Mouse (Mus musculus) layer of hippocampus, postnatal 10 days (tissue): ENCODE measurements around the gene Olfr435. TPM values are rescaled to one million over a fixed set of nuclear protein-coding genes. Genes with fewer than 3 reads are reported as not detected.
"Not testable (repeated sequence)": the region's sequence is repeated elsewhere in the genome, so short reads cannot be mapped to it uniquely, and the experiment has no call there.

Experiments
- DNase-seq, 2 experiments: peaks; one replicate each; pipeline ENCODE4 v3.0.0; 2021; ENCODE audit warnings: low spot score in 2 of 2
- long read RNA-seq: library from polyadenylated mRNA; stranded (forward); transcript quantifications from one replicate; pipeline ENCODE4 v2.0.0, GENCODE M21; 2023
- total RNA-seq, 2 experiments: library from RNA; stranded (reverse); gene quantifications; 2 replicates each; pipeline ENCODE4 v1.2.3; 2021

Olfr435 gene
- not detected for total RNA-seq
- long read RNA-seq: 0 reads

- DNase-seq: no peak
Observed at GRCm38 (mm10) chr6:43196781-43197180, at the start of gene Olfr435. TSS of gene Olfr435 (plus strand) at chr6:43197146.

- DNase-seq: no peak
Observed at GRCm38 (mm10) chr6:43159502-43159901, 37.4 kb upstream of the Olfr435 start.

- no peak for DNase-seq
Observed at GRCm38 (mm10) chr6:43162982-43163381, 34.0 kb upstream of the Olfr435 start, which contains the start of gene Olfr437. TSS of gene Olfr437 (plus strand) at chr6:43163282.

- DNase-seq: peak in 1 of 2 experiments; percentile 31
Observed at GRCm38 (mm10) chr6:43167246-43167645, 29.7 kb upstream of the Olfr435 start.

GRCm38 (mm10) chr6:43171840-43172239 is 25.1 kb upstream of the Olfr435 start, which contains the start of gene Olfr13:
TSS of gene Olfr13 (plus strand) at chr6:43172140.
- DNase-seq: no peak

- DNase-seq: no peak
Observed at GRCm38 (mm10) chr6:43178129-43178528, 18.8 kb upstream of the Olfr435 start.

GRCm38 (mm10) chr6:43178584-43179501 is 18.1 kb upstream of the Olfr435 start:
- peak in 1 of 2 experiments; percentile 26 for DNase-seq

- no peak for DNase-seq
Observed at GRCm38 (mm10) chr6:43190986-43191385, 6.0 kb upstream of the Olfr435 start.

GRCm38 (mm10) chr6:43198094-43198493 is 1.1 kb downstream of the Olfr435 start:
- DNase-seq: no peak

GRCm38 (mm10) chr6:43202786-43203185 is 5.8 kb downstream of the Olfr435 start:
- no peak for DNase-seq

GRCm38 (mm10) chr6:43205355-43205754 is 8.4 kb downstream of the Olfr435 start:
- no peak for DNase-seq

GRCm38 (mm10) chr6:43212873-43213272 is 15.9 kb downstream of the Olfr435 start, which contains the start of gene Olfr434:
TSS of gene Olfr434 (plus strand) at chr6:43213021.
- not testable (repeated sequence) for DNase-seq

- not testable (repeated sequence) for DNase-seq
Observed at GRCm38 (mm10) chr6:43231255-43231654, 34.3 kb downstream of the Olfr435 start, which contains the start of gene Olfr47. TSS of gene Olfr47 (plus strand) at chr6:43231529.

GRCm38 (mm10) chr6:43242061-43242460 is 45.1 kb downstream of the Olfr435 start:
- no peak for DNase-seq

- no peak for DNase-seq
Observed at GRCm38 (mm10) chr6:43247396-43247795, 50.5 kb downstream of the Olfr435 start.

GRCm38 (mm10) chr6:43252994-43253393 is 56.0 kb downstream of the Olfr435 start:
- no peak for DNase-seq

Other genes with a start within 250 kb of the Olfr435 start
- not detected for gene Olfr444, start 248.1 kb upstream of the Olfr435 start, total RNA-seq
- not detected for gene Olfr441, start 90.8 kb upstream of the Olfr435 start, total RNA-seq
- gene Olfr237-ps1, start 50.6 kb upstream of the Olfr435 start, total RNA-seq: not detected
- gene Olfr437, start 33.9 kb upstream of the Olfr435 start, total RNA-seq: not detected
- not detected for gene Olfr13, start 25.0 kb upstream of the Olfr435 start, total RNA-seq
- not detected for gene Olfr434, start 15.9 kb downstream of the Olfr435 start, total RNA-seq
- not detected for gene Olfr47, start 34.4 kb downstream of the Olfr435 start, total RNA-seq
- gene Arhgef5, start 68.4 kb downstream of the Olfr435 start, total RNA-seq: 1 to 10 TPM; 4.6 to 4.9 TPM
- not detected for gene Nobox, start 112.4 kb downstream of the Olfr435 start, total RNA-seq